Mouse (Mus musculus): ENCODE data around the gene Capn13.

GRCm38 (mm10) chr17:73382327-73383014 is 18.2 kb downstream of the Capn13 start:
- TF ChIP-seq EP300 (IDR thresholded peaks at IDR 0.05; ENCODE audit: low read depth), result no peak
- no peak for TF ChIP-seq CTCF (IDR thresholded peaks at IDR 0.05; ENCODE audit: low read depth)
